Mouse (Mus musculus) ES-Bruce4 (cell line): ENCODE measurements around the gene Uhrf1.

Experiments
- CTCF ChIP-seq: IDR thresholded peaks from one replicate; pipeline ENCODE4 v1.8.1; 2011; ENCODE audit warnings: low read depth, low read length
- POLR2A ChIP-seq: IDR thresholded peaks from one replicate; pipeline ENCODE4 v1.8.1; 2011; ENCODE audit warnings: low read length; ENCODE audit not compliant: insufficient read depth

GRCm38 (mm10) chr17:56304718-56305117 is 1.6 kb downstream of the Uhrf1 start:
- TF ChIP-seq POLR2A (no peak), CTCF (no peak)
